In the genomic region with DNA sequence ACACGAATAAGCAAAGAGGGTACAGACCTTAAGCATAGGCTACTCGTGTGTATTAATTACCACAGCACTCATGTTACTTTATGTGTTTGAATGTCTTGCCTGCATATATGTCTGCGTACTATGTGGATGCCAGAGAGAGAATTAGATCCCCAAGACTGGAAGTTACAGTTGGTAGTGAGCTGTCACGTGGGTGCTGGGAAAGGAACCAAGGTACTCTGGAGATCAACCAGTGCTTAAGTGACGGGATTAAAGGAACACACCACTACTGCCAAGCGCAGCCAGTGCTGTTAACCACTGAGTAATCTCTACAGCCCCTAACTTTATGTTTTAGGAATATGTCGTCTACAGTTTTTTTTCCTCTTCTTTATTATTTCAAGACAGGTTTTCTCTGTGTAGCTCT, we compare ENCODE assay signal across 29 mouse cellular contexts. TPM values are rescaled to one million over a fixed set of nuclear protein-coding genes. Genes with fewer than 3 reads are reported as not detected.
"Had no signal": no experiment of that assay in that cellular context is flagged by ENCODE, and none has a peak within 500 bp of the region (broad histone marks: within the 10 kb centered on the region; RNA-seq: fewer than 3 reads in every experiment).

No protein-coding gene starts in this region.

- H3K27me3 ChIP-seq: heart, embryonic 13.5 days; heart, embryonic 15.5 days; hindbrain, embryonic 13.5 days; hindbrain, embryonic 15.5 days; kidney, embryonic 15.5 days; limb, embryonic 12.5 days; liver, embryonic 13.5 days; liver, embryonic 15.5 days had no signal

- H3K9me3 ChIP-seq: heart, embryonic 10.5 days; heart, embryonic 13.5 days; heart, embryonic 15.5 days; hindbrain, embryonic 13.5 days; hindbrain, embryonic 15.5 days; kidney, embryonic 15.5 days; limb, embryonic 10.5 days; limb, embryonic 12.5 days; liver, embryonic 13.5 days; liver, embryonic 15.5 days had no signal

- H3K27ac ChIP-seq: heart, adult 2 months; heart, embryonic 10.5 days; heart, embryonic 13.5 days; heart, embryonic 15.5 days; hindbrain, embryonic 13.5 days; hindbrain, embryonic 15.5 days; hindbrain, postnatal 0 days; kidney, embryonic 15.5 days; kidney, postnatal 0 days; limb, embryonic 10.5 days; limb, embryonic 12.5 days; liver, embryonic 13.5 days; liver, embryonic 15.5 days had no signal

- H3K4me1 ChIP-seq: heart, embryonic 10.5 days; heart, embryonic 13.5 days; heart, embryonic 15.5 days; hindbrain, embryonic 13.5 days; hindbrain, embryonic 15.5 days; kidney, embryonic 15.5 days; limb, embryonic 10.5 days; limb, embryonic 12.5 days; liver, embryonic 13.5 days; liver, embryonic 15.5 days had no signal

- H3K9ac ChIP-seq: heart, embryonic 13.5 days; heart, embryonic 15.5 days; hindbrain, embryonic 13.5 days; hindbrain, embryonic 15.5 days; kidney, embryonic 15.5 days; limb, embryonic 12.5 days; liver, embryonic 13.5 days; liver, embryonic 15.5 days; liver, postnatal 0 days had no signal

- ATAC-seq: hindbrain, postnatal 0 days; intestine, embryonic 16.5 days; liver, postnatal 0 days had no signal

- H3K36me3 ChIP-seq: hindbrain, embryonic 15.5 days had no signal

- H3K4me2 ChIP-seq: heart, embryonic 13.5 days; heart, embryonic 15.5 days; hindbrain, embryonic 13.5 days; hindbrain, embryonic 15.5 days; kidney, embryonic 15.5 days; limb, embryonic 12.5 days; liver, embryonic 11.5 days; liver, embryonic 13.5 days; liver, embryonic 15.5 days had no signal

- DNase-seq: gastrocnemius, postnatal 14 days; gastrocnemius, postnatal 36 days; kidney, adult 11 months; kidney, adult 2 months; kidney, adult 9 months; kidney, postnatal 14 days; kidney, postnatal 36 days; layer of hippocampus, adult 9-11 months; layer of hippocampus, postnatal 36 days; liver; liver, embryonic 13.5 days; liver, postnatal 0 days; lung, adult 2 months had no signal

- H3K4me3 ChIP-seq: heart, adult 2 months; heart, embryonic 10.5 days; heart, embryonic 13.5 days; heart, embryonic 15.5 days; hindbrain, embryonic 13.5 days; hindbrain, embryonic 15.5 days; kidney, embryonic 15.5 days; limb, embryonic 10.5 days; limb, embryonic 12.5 days; liver, embryonic 13.5 days; liver, embryonic 15.5 days had no signal

RNA-seq across cellular contexts. Expression of gene Gjd3, which starts 13.2 kb away (rescaled TPM):
- total RNA-seq: gastrocnemius, adult 18-20 months; gastrocnemius, postnatal 14 days; gastrocnemius, postnatal 36 days; hematopoietic stem cell, adult 5-6 weeks had no signal
- polyA plus RNA-seq: intestine, embryonic 16.5 days; liver, embryonic 13.5 days; liver, embryonic 15.5 days; liver, postnatal 0 days had no signal
